Mouse (Mus musculus): ENCODE results near the gene Ctse. TPM values are rescaled to one million over a fixed set of nuclear protein-coding genes. Genes with fewer than 3 reads are reported as not detected.

Ctse gene
- polyA plus RNA-seq (2014; fragmentation: Illumina TruSeq; extraction: RNeasy Lipid Tissue Mini Kit (QIAGEN cat#74804); ENCODE audit: low read depth, low replicate concordance), result not detected

GRCm38 (mm10) chr1:131637791-131638540, at the start of gene Ctse:
Gene Ctse (plus strand): TSS chr1:131638306.

GRCm38 (mm10) chr1:131598905-131599304, 39.2 kb upstream of the Ctse start, which contains the start of gene Avpr1b:
Gene Avpr1b (plus strand): TSS chr1:131599239.

GRCm38 (mm10) chr1:131688475-131688874, 50.4 kb downstream of the Ctse start, which contains the start of gene Rab7b:
Gene Rab7b (plus strand): TSS chr1:131688695.

Other genes with a start within 250 kb of the Ctse start
- gene Srgap2, start 111.0 kb upstream of the Ctse start, polyA plus RNA-seq (2014; fragmentation: Illumina TruSeq; extraction: RNeasy Lipid Tissue Mini Kit (QIAGEN cat#74804); ENCODE audit: low read depth, low replicate concordance), result 20.0 TPM
- gene Fam72a, start 110.4 kb upstream of the Ctse start, polyA plus RNA-seq (2014; fragmentation: Illumina TruSeq; extraction: RNeasy Lipid Tissue Mini Kit (QIAGEN cat#74804); ENCODE audit: low read depth, low replicate concordance), result 0.65 TPM
- not detected for gene Avpr1b, start 39.1 kb upstream of the Ctse start, polyA plus RNA-seq (2014; fragmentation: Illumina TruSeq; extraction: RNeasy Lipid Tissue Mini Kit (QIAGEN cat#74804); ENCODE audit: low read depth, low replicate concordance)
- 5.7 TPM for gene Rab7b, start 50.4 kb downstream of the Ctse start, polyA plus RNA-seq (2014; fragmentation: Illumina TruSeq; extraction: RNeasy Lipid Tissue Mini Kit (QIAGEN cat#74804); ENCODE audit: low read depth, low replicate concordance)
- gene Slc26a9, start 105.7 kb downstream of the Ctse start, polyA plus RNA-seq (2014; fragmentation: Illumina TruSeq; extraction: RNeasy Lipid Tissue Mini Kit (QIAGEN cat#74804); ENCODE audit: low read depth, low replicate concordance), result not detected
- 6.0 TPM for gene Pm20d1, start 159.1 kb downstream of the Ctse start, polyA plus RNA-seq (2014; fragmentation: Illumina TruSeq; extraction: RNeasy Lipid Tissue Mini Kit (QIAGEN cat#74804); ENCODE audit: low read depth, low replicate concordance)
- 45.6 TPM for gene Slc41a1, start 189.2 kb downstream of the Ctse start, polyA plus RNA-seq (2014; fragmentation: Illumina TruSeq; extraction: RNeasy Lipid Tissue Mini Kit (QIAGEN cat#74804); ENCODE audit: low read depth, low replicate concordance)
- 13.3 TPM for gene Rab29, start 228.9 kb downstream of the Ctse start, polyA plus RNA-seq (2014; fragmentation: Illumina TruSeq; extraction: RNeasy Lipid Tissue Mini Kit (QIAGEN cat#74804); ENCODE audit: low read depth, low replicate concordance)